Mouse (Mus musculus) heart, adult 2 months (tissue): Measurements from ENCODE around the gene Spag8. TPM values are rescaled to one million over a fixed set of nuclear protein-coding genes. Genes with fewer than 3 reads are reported as not detected.
A peak's percentile ranks its signal among the peaks of the same experiment; 100 is the strongest.

Experiments used
- DNase-seq, 2 experiments: peaks; one replicate each; pipeline ENCODE4 v3.0.0; 2021
- H3K27ac ChIP-seq: fragments of 200-600 bp; 2 replicates; pipeline ENCODE4 v1.8.1; 2022
- H3K27me3 ChIP-seq: fragments of 200-500 bp; 2 replicates; pipeline ENCODE4 v1.6.1; 2012; ENCODE audit warnings: mild to moderate bottlenecking, low read length, inconsistent platforms, mixed read lengths; ENCODE audit not compliant: control insufficient read depth, insufficient read depth
- H3K36me3 ChIP-seq: fragments of 200-500 bp; 2 replicates; pipeline ENCODE4 v1.6.1; 2012; ENCODE audit warnings: low read length, inconsistent platforms; ENCODE audit not compliant: control insufficient read depth, insufficient read depth
- H3K4me1 ChIP-seq: fragments of 200-500 bp; 2 replicates; pipeline ENCODE4 v1.6.1; 2011; ENCODE audit warnings: low read length; ENCODE audit not compliant: control insufficient read depth, insufficient read depth
- H3K4me3 ChIP-seq: fragments of 200-600 bp; 2 replicates; pipeline ENCODE4 v1.8.1; 2022
- H3K79me2 ChIP-seq: fragments of 200-500 bp; replicated peaks from 2 replicates; pipeline ENCODE4 v1.6.1; 2012; ENCODE audit warnings: mild to moderate bottlenecking, inconsistent platforms, low read length, moderate library complexity, mixed read lengths; ENCODE audit not compliant: control insufficient read depth, insufficient read depth
- H3K9ac ChIP-seq: fragments of 200-500 bp; 2 replicates; pipeline ENCODE4 v1.6.1; 2012; ENCODE audit warnings: low read depth, mild to moderate bottlenecking, control low read depth, inconsistent platforms, low read length, mixed read lengths
- CTCF ChIP-seq: fragments of 200-600 bp; IDR thresholded peaks from 2 replicates; pipeline ENCODE4 v1.8.1; 2022; ENCODE audit warnings: antibody characterized with exemption, mild to moderate bottlenecking, moderate library complexity
- EP300 ChIP-seq: fragments of 200-500 bp; IDR thresholded peaks from 2 replicates; pipeline ENCODE4 v1.6.1; 2011; ENCODE audit warnings: low read depth, low read length, control low read depth; ENCODE audit not compliant: insufficient read depth
- POLR2A ChIP-seq: fragments of 200-500 bp; IDR thresholded peaks from 2 replicates; pipeline ENCODE4 v1.6.1; 2011; ENCODE audit warnings: mild to moderate bottlenecking, low read depth, low read length, control low read depth; ENCODE audit not compliant: insufficient read depth
- WGBS: fragments of 180-500 bp; shearing (Covaris S2); methylation state at CpG from one replicate; pipeline ENCODE4 v1.1.7; 2018; 5-methylcytosine and 5-hydroxymethylcytosine counted together
- intact Hi-C: fragments of 180-260 bp; cut with DNase I; formaldehyde crosslinking; loops from one replicate; pipeline ENCODE4 v1.15.1; 2025
- polyA plus RNA-seq: library from polyadenylated mRNA; depleted of rRNA; stranded (reverse); fragments of >200 nt; gene quantifications from 2 replicates; pipeline ENCODE4 v1.2.3, GENCODE M21; 2012
- total RNA-seq, 2 experiments: library from RNA; stranded (reverse); gene quantifications; 2 replicates each; pipeline ENCODE4 v1.2.3; 2021

The Spag8 gene
- total and polyA plus RNA-seq, 3 experiments = 0.29 to 2.0 TPM; not detected in 1

DNA sequence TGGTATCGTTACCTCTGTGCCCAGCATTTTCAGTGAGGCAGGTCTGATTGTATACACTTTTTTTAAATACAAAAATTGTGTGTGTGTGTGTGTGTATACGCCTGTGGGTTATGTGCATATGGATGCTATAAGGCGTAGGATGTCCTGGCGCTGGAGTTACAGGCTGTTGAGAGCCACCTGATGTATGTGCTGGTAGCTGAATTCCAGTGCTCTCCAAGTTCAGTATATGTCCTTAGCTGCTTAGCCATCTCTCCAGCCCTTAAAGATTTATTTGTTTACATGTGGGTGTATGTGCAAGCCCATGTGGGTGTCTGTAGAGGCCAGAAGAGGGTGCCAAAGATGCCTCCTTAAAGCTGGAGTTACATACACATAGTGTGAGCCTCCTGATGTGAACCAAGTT, 3.8 kb upstream of the Spag8 start:
- Histone ChIP-seq H3K27me3 (no peaks in the 10 kb centered on the region), H3K36me3 (no peaks in the 10 kb centered on the region), H3K9ac (no peak overlapping the region), H3K4me3 (peak overlapping the region; percentile 92), H3K79me2 (no peaks in the 10 kb centered on the region), H3K27ac (peak overlapping the region; percentile 79), H3K4me1 (no peaks in the 10 kb centered on the region)
- intact Hi-C loops = loop anchor here (2.0 to 5.0 kb wide), 3 partner anchors 26 to 95 kb away; partner anchors contain the start of genes Creb3, Gba2, Npr2 and Rgp1
- TF ChIP-seq POLR2A (no peak), CTCF (0 out of 2 replicates have a peak, but pooled peaks have one; percentile 16), EP300 (no peak)
- WGBS = 56% methylated on average over 4 of the region's 4 CpGs
- DNase-seq = no peak

DNA sequence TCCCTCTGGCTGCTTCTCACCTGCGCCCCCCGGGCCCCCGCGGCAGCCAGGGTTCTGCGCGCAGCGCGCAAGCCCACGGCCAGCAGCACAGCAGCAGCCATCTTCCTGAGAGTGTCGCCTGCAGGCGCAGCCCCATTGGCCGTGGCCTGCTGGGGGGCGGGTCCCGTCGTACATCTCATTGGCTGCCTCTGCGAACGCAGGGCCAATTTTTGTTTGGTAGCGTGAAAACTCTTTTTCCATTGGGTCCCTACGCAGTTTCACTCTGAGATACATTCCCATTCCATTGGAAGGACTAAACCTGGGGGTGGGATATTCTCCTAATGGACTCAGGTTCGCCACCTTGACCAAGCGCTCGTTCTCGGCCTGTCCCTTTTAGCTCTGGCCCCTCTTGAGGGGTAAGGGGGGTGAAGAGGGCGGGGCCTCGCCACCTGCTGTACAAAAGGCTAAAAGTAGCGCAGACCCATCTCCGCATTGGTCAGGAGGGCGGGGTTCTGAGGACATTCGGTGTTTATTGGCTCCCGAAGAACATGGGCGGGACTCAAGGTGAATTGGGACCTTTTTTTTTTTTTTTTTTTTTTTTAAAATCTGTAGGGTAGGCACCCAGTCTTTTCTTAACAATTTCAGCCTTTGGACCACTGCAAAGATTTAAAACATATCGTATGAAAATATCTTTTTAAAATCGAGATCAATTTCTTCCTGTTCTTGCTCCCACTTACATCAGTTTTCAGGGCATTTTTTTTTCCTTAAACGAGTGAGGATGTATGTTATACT, 3.1 kb upstream of the Spag8 start, which contains the start of gene Hint2:
Gene Hint2 (minus strand): TSS at position 128 of the 771 bp plus-strand sequence.
- Histone ChIP-seq H3K27ac (peak within 1 kb of the TSS; percentile 79), H3K9ac (peak within 1 kb of the TSS; percentile 89), H3K27me3 (no peaks in the 10 kb centered on the region), H3K36me3 (no peaks in the 10 kb centered on the region), H3K4me3 (peak within 1 kb of the TSS; percentile 92), H3K4me1 (no peaks in the 10 kb centered on the region), H3K79me2 (no peaks in the 10 kb centered on the region)
- WGBS = 2% methylated on average over 34 of the region's 34 CpGs
- peak; percentile 91 for TF ChIP-seq POLR2A
- TF ChIP-seq EP300 = no peak
- TF ChIP-seq CTCF = peak; percentile 33; the same call in 1 of the 2 replicates
- intact Hi-C loops = loop anchor here (2.0 to 5.0 kb wide), 3 partner anchors 26 to 94 kb away; partner anchors contain the start of genes Creb3, Gba2, Npr2 and Rgp1
- DNase-seq = peak; percentile 91 to 95

DNA sequence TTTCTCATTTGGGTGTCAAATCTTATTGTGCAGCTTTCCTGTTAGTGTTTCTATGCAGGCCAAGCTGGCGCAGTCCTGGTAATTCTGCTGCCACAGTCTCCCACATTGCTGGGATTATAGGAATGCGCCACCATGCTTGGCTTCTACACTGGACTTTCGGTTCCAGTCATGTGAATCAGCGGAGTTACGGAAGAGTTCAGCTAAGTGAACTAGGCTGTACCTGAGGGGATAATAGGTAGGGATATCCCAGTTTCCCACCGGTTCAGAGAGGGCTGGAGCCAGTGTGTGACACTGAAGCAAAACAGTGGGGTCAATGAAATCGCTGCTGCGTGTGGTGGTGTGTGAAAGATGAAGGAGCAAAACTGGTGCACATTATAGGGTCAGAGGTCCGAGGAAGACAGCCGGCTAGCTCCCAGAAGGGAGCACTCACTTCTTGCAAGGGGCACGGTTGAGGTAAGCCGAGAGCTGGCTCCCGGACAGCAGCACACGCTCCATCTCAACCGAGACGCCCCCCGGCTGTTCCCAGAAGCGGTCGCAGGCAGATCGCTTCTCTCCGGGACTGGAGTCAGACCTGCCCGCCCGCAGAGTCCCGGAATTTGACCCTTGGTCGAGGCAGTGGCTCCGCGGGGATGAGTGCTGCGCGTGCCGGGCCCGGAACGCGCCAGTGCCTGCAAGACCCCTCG, 2.4 kb upstream of the Spag8 start:
- Histone ChIP-seq H3K4me1 (no peaks in the 10 kb centered on the region), H3K4me3 (peak overlapping the region; percentile 92), H3K79me2 (no peaks in the 10 kb centered on the region), H3K9ac (peak overlapping the region; percentile 89), H3K27ac (peak overlapping the region; percentile 79), H3K36me3 (no peaks in the 10 kb centered on the region), H3K27me3 (no peaks in the 10 kb centered on the region)
- intact Hi-C loops = loop anchor here (2.0 to 5.0 kb wide), 3 partner anchors 25 to 93 kb away; partner anchors contain the start of genes Creb3, Gba2, Npr2 and Rgp1
- 6% methylated on average over 34 of the region's 34 CpGs for WGBS
- TF ChIP-seq EP300 (0 out of 2 replicates have a peak, but pooled peaks have one; percentile 36), POLR2A (no peak)
- no peak for DNase-seq

DNA sequence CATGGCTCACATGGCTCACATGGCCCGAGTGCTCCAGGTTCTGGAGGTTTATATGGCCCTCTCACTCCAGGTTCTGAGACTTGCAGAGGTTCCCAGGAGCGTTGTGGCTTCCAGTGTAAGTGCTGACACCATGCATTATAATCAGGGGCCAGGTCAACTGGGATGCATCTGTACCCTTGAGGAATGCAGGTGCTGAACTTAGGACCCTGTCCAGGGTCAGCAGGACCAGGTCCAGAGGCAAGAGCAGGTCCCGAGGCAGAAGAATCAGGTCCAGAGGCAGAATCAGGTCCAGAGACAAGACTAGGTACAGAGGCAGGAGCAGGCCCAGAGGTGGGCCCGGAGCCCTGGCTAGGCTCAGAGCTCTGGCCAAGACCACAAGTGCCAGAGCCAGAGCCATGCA, 668 bp downstream of the Spag8 start:
- Histone ChIP-seq H3K9ac (no peak overlapping the region), H3K27ac (no peak overlapping the region), H3K36me3 (no peaks in the 10 kb centered on the region), H3K4me1 (no peaks in the 10 kb centered on the region), H3K4me3 (no peak overlapping the region), H3K79me2 (no peaks in the 10 kb centered on the region), H3K27me3 (no peaks in the 10 kb centered on the region)
- TF ChIP-seq CTCF (no peak), EP300 (no peak), POLR2A (no peak)
- intact Hi-C loops = no loop called here
- DNase-seq = no peak
- WGBS = 79% methylated on average over 4 of the region's 4 CpGs

DNA sequence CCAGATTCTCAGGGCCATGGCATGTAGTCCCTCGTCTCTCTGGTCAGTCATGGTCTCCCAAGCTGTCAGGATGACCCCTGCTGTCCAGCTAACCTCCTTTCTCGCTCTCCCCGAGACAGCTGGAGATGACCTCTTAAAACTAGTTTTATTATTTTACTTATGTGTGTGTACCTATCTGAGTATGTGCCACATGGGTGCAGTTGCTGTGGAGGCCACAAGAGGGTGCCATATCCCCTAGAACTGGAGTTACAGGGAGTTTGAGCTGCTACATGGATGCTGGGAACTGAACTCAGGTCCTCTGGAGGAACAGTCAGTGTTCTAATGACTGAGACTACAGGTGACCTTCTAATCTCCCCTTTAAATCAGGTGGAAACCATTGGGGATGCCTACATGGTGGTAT, 3.6 kb downstream of the Spag8 start:
- WGBS = 96% methylated on average over 3 of the region's 3 CpGs
- DNase-seq = no peak
- Histone ChIP-seq H3K4me3 (no peak overlapping the region), H3K27ac (no peak overlapping the region), H3K36me3 (no peaks in the 10 kb centered on the region), H3K27me3 (no peaks in the 10 kb centered on the region), H3K79me2 (no peaks in the 10 kb centered on the region), H3K4me1 (no peaks in the 10 kb centered on the region), H3K9ac (no peak overlapping the region)
- no peak for TF ChIP-seq POLR2A
- TF ChIP-seq CTCF = peak; percentile 41
- intact Hi-C loops = no loop called here
